Mouse (Mus musculus): ENCODE measurements around the gene Sergef.

- no peak for TF ChIP-seq CTCF (IDR thresholded peaks at IDR 0.05)
- TF ChIP-seq EP300 (IDR thresholded peaks at IDR 0.05; ENCODE audit: insufficient read depth, low read depth, low read length) = no peak
- no peak for TF ChIP-seq POLR2A (IDR thresholded peaks at IDR 0.05; ENCODE audit: insufficient read depth, low read depth, low read length)
Measured at GRCm38 (mm10) chr7:46587466-46587865, 52.1 kb downstream of the Sergef start.
